Mouse (Mus musculus) heart, postnatal 10 days (tissue): ENCODE results near the gene Ttll1. TPM values are rescaled to one million over a fixed set of nuclear protein-coding genes. Genes with fewer than 3 reads are reported as not detected.
A peak's percentile ranks its signal among the peaks of the same experiment; 100 is the strongest.
"Not testable (repeated sequence)": the region's sequence is repeated elsewhere in the genome, so short reads cannot be mapped to it uniquely, and the experiment has no call there.

Experiments
- DNase-seq, 2 experiments: peaks; one replicate each; pipeline ENCODE4 v3.0.0; 2021
- intact Hi-C: fragments of 180-260 bp; cut with DNase I; formaldehyde crosslinking; loops from one replicate; pipeline ENCODE4 v1.15.1; 2025
- total RNA-seq, 2 experiments: library from RNA; stranded (reverse); gene quantifications; 2 replicates each; pipeline ENCODE4 v1.2.3; 2021

The Ttll1 gene
- total RNA-seq, 2 experiments from 2014 or later, result 36.9 to 37.0 TPM

- peak; percentile 98 to 99 for DNase-seq
- intact Hi-C loops, result loop anchor here (2.0 kb wide), 1 partner anchor 31 kb away; no protein-coding TSS in a partner anchor
Observed at GRCm38 (mm10) chr15:83464083-83464904, 46.4 kb downstream of the Ttll1 start, which contains the start of gene Pacsin2. Pacsin2 (minus strand) TSS chr15:83464606.

GRCm38 (mm10) chr15:83463369-83464082 lies 47.2 kb downstream of the Ttll1 start:
- DNase-seq, result peak; percentile 23 to 56
- intact Hi-C loops, result loop anchor here (2.0 kb wide), 1 partner anchor 31 kb away; no protein-coding TSS in a partner anchor

- intact Hi-C loops, DNase-seq: not testable (repeated sequence)
Observed at GRCm38 (mm10) chr15:83462349-83462748, 48.3 kb downstream of the Ttll1 start.

- no peak for DNase-seq
- intact Hi-C loops, result no loop called here
Observed at GRCm38 (mm10) chr15:83460891-83461290, 49.8 kb downstream of the Ttll1 start.

GRCm38 (mm10) chr15:83457541-83457940 lies 53.2 kb downstream of the Ttll1 start:
- DNase-seq, result peak in 1 of 2 experiments; percentile 42
- intact Hi-C loops, result no loop called here

GRCm38 (mm10) chr15:83455637-83456036 lies 55.1 kb downstream of the Ttll1 start:
- DNase-seq, result no peak
- intact Hi-C loops, result no loop called here

- DNase-seq, result no peak
- intact Hi-C loops, result no loop called here
Observed at GRCm38 (mm10) chr15:83455034-83455433, 55.7 kb downstream of the Ttll1 start.

GRCm38 (mm10) chr15:83454419-83454818 lies 56.3 kb downstream of the Ttll1 start:
- DNase-seq, result no peak
- intact Hi-C loops, result no loop called here

- intact Hi-C loops, result no loop called here
- peak; percentile 65 to 75 for DNase-seq
Observed at GRCm38 (mm10) chr15:83453879-83454278, 56.8 kb downstream of the Ttll1 start.

GRCm38 (mm10) chr15:83452219-83452760 lies 58.4 kb downstream of the Ttll1 start:
- intact Hi-C loops, result no loop called here

GRCm38 (mm10) chr15:83451621-83452210 lies 59.0 kb downstream of the Ttll1 start:
- intact Hi-C loops, result no loop called here
- peak; percentile 65 for DNase-seq

More at GRCm38 (mm10) chr15:83452219-83452760, 58.4 kb downstream of the Ttll1 start:
- DNase-seq, result no peak

GRCm38 (mm10) chr15:83450007-83450406 lies 60.7 kb downstream of the Ttll1 start:
- intact Hi-C loops, result no loop called here
- DNase-seq, result no peak

- intact Hi-C loops, result no loop called here
Observed at GRCm38 (mm10) chr15:83448646-83449045, 62.0 kb downstream of the Ttll1 start.

GRCm38 (mm10) chr15:83447791-83448544 lies 62.7 kb downstream of the Ttll1 start:
- intact Hi-C loops, result no loop called here
- DNase-seq, result peak in 1 of 2 experiments; percentile 52

More at GRCm38 (mm10) chr15:83448646-83449045, 62.0 kb downstream of the Ttll1 start:
- DNase-seq, result peak in 1 of 2 experiments; percentile 58

GRCm38 (mm10) chr15:83445908-83446307 lies 64.8 kb downstream of the Ttll1 start:
- intact Hi-C loops, result no loop called here

GRCm38 (mm10) chr15:83445383-83445782 lies 65.3 kb downstream of the Ttll1 start:
- intact Hi-C loops, result no loop called here
- DNase-seq, result no peak

More at GRCm38 (mm10) chr15:83445908-83446307, 64.8 kb downstream of the Ttll1 start:
- no peak for DNase-seq

GRCm38 (mm10) chr15:83444425-83444824 lies 66.3 kb downstream of the Ttll1 start:
- DNase-seq, result no peak
- intact Hi-C loops, result no loop called here

GRCm38 (mm10) chr15:83442495-83443037 lies 68.1 kb downstream of the Ttll1 start:
- no peak for DNase-seq
- intact Hi-C loops, result no loop called here

- intact Hi-C loops, result no loop called here
- no peak for DNase-seq
Observed at GRCm38 (mm10) chr15:83440726-83441125, 70.0 kb downstream of the Ttll1 start.

- intact Hi-C loops, result no loop called here
- no peak for DNase-seq
Observed at GRCm38 (mm10) chr15:83436541-83436940, 74.2 kb downstream of the Ttll1 start.
